Mouse (Mus musculus) adrenal gland, adult 10 weeks (tissue): ENCODE measurements around the gene Ccdc40. TPM values are rescaled to one million over a fixed set of nuclear protein-coding genes. Genes with fewer than 3 reads are reported as not detected.

Source experiments
- polyA plus RNA-seq: library from polyadenylated mRNA; stranded (reverse); fragments of 350-450 nt; fragmentation: Illumina TruSeq; extraction: RNeasy Lipid Tissue Mini Kit (QIAGEN cat#74804); gene quantifications from one replicate; pipeline ENCODE4 v1.2.3, GENCODE M21; 2014; ENCODE audit warnings: low read depth, low replicate concordance

Gene Ccdc40
- polyA plus RNA-seq = not detected

DNA sequence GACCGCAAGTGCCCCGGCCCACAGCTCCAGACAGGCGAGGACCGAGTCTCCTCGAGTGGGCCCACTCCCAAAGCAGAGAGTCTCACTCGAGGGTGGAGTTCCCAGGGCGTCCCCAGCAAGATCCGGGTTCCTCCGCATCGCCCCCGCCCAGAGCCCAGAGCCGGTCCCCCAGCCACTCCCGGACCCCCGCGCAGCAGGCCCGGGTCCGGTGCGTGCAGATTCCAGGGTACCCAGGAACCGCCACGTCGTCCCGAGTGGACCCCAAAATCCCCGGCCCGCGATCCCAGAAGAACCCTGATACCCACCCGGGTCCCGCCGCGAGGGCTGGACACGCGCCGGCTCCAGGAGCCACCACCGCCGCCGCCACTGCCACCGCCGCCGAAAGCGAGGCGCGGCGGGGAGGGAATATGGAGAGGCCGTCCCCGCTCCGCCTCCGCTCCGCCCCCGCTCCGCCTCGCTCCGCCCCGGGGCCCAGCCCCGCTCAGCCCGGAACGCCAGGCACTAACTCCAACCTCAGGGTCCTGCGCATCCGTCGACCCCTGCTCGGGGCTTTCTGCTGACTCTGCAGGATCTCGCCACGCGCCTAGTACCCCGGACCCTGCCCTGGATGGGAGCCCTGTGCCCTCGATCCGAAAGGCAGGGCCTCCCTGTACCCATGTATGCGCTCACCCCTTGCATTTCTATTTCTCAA, at the start of gene Ccdc40, which contains the start of gene Tbc1d16:
TSS of gene Ccdc40 (plus strand) at position 482 of the 691 bp plus-strand sequence.
TSS of gene Tbc1d16 (minus strand) at position 409 of the 691 bp plus-strand sequence.

DNA sequence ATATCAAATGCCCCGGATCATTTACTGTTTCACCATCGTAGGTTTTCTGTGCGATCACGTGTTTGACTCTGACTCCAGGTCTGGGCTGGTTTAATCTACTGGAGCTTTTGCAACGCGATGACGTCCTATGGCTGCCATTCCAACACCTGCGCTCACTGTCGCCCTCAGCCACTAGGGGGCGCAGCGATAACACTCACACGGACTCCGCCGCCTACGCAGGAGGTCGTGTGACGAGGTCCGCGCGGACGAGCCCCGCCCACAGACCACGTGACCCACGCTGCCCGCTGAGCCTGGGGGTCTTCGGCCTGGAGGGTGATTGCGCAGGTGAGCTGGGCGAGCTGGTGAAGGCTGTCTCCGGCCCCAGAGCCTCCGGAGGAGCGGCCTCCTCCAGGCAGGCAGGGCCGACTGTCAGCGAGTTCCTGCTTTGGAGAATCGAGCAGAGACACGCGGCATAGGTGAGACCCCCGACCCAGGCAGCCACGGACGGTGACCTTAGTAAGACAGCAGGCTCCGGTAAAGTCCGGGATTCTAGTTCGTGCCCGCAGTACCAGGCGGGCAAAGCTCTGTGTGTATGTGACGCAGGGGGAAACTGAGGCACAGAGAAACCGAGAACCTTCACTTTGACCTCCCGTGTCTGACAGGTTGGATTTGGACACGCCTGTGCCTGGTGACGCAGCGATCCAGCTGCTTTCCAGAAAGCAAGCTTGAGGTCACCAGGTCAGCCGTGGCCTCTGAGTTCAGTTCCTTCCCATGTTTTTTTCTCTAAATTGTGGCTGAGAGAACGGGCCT, 39.6 kb downstream of the Ccdc40 start, which contains the start of gene Gaa:
TSS of gene Gaa (plus strand) at position 120 of the 789 bp plus-strand sequence.

DNA sequence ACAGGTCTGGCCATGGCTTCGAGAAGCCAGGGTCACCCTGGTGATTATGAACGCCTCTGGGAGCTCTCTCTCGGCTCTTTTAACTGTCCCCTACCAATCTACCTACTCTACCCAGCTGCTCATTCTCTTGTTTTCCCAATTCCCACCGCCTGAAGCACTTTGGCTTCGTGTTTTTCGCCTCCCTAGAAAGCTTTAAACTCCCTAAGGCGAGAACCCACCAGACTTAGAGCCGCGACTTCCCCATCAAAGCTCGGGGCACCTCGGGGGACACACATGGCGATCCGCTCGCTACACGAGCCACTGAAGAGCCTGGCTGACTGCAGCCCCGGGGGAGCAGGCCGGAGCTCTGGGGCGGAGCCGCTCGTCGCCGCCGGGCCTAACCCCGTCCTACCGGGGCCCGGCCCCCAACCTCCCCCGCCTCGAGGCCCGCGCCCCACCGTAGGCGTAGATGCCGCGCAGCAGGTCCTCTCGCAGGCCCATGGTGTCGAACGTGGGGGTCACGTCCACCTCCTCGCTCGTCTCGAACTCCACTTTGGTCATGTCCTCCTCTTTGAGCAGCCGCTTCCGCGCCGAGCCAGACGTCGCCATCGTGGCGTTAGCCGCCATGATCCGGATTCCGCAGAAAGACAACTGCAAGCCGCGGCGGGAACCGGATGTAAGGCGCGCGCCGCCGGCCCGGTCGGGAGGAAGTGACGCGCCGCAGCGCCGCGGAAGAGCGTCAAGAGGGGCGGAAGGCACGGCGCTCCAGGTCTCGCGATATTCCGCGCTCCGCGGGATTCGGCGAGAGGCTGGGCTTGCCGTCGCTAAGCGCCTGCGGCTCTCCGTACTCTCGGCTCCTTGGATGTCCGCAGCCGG, 71.2 kb downstream of the Ccdc40 start, which contains the start of gene Eif4a3:
TSS of gene Eif4a3 (minus strand) at position 699 of the 855 bp plus-strand sequence.

DNA sequence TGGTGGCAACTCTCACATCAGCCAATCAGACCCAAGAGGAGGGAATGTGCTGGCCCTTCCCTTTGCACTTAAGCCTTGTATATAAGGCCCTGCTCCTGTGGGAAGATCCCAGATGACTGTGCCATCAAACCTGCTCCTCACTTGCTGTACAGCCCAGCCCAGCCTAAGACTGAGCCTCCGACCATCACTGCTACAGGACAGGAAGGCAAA, 79.2 kb downstream of the Ccdc40 start, which contains the start of gene Card14:
TSS of gene Card14 (plus strand) at position 111 of the 210 bp plus-strand sequence.

Other genes starting within 250 kb of the Ccdc40 start
- gene Enpp7, start 240.4 kb upstream of the Ccdc40 start, polyA plus RNA-seq = not detected
- 0.35 TPM for gene Cbx2, start 205.6 kb upstream of the Ccdc40 start, polyA plus RNA-seq
- 1.6 TPM for gene Cbx8, start 187.6 kb upstream of the Ccdc40 start, polyA plus RNA-seq
- gene Cbx4, start 142.4 kb upstream of the Ccdc40 start, polyA plus RNA-seq = 31.7 TPM
- gene Tbc1d16, start 73 bp upstream of the Ccdc40 start, polyA plus RNA-seq = 2.5 TPM
- gene Gaa, start 39.3 kb downstream of the Ccdc40 start, polyA plus RNA-seq = 0.87 TPM
- gene Eif4a3, start 71.5 kb downstream of the Ccdc40 start, polyA plus RNA-seq = 83.0 TPM
- gene Card14, start 79.2 kb downstream of the Ccdc40 start, polyA plus RNA-seq = not detected
- gene Sgsh, start 127.0 kb downstream of the Ccdc40 start, polyA plus RNA-seq = 3.0 TPM
- 3.2 TPM for gene Slc26a11, start 127.0 kb downstream of the Ccdc40 start, polyA plus RNA-seq
- 59.5 TPM for gene Rnf213, start 164.5 kb downstream of the Ccdc40 start, polyA plus RNA-seq